Mouse (Mus musculus) CH12.LX (cell line): ENCODE data around the gene Dennd1a. TPM values are rescaled to one million over a fixed set of nuclear protein-coding genes. Genes with fewer than 3 reads are reported as not detected.

ENCODE experiments used
- DNase-seq: peaks from one replicate; pipeline ENCODE4 v3.0.0-alpha.2; 2013; ENCODE audit errors: extremely low read depth
- H3K27ac ChIP-seq: 2 replicates; pipeline ENCODE4 v1.5.1; 2012; ENCODE audit warnings: low read depth, mild to moderate bottlenecking, control low read depth, moderate library complexity; ENCODE audit not compliant: insufficient read depth
- H3K27me3 ChIP-seq: replicated peaks from 2 replicates; pipeline ENCODE3; 2012; ENCODE audit warnings: inconsistent platforms
- H3K36me3 ChIP-seq, 2 experiments: replicated peaks in 1 of 2; 2 replicates each; pipeline versions ENCODE3 to v1.6.1; 2012; ENCODE audit warnings: inconsistent platforms in 1 of 2, low read length in 1 of 2, mild to moderate bottlenecking in 1 of 2, mixed read lengths in 1 of 2, moderate library complexity in 1 of 2; ENCODE audit not compliant: control insufficient read depth in 1 of 2, insufficient read depth in 1 of 2
- H3K4me1 ChIP-seq, 2 experiments: 2 replicates each; pipeline ENCODE4 v1.6.1; 2012; ENCODE audit warnings: inconsistent platforms in 1 of 2, moderate library complexity in 1 of 2; ENCODE audit not compliant: insufficient read depth in 2 of 2, control insufficient read depth in 1 of 2
- H3K4me2 ChIP-seq: 2 replicates; pipeline ENCODE4 v1.6.1; 2012; ENCODE audit warnings: low read depth, mild to moderate bottlenecking, control low read depth; ENCODE audit not compliant: poor library complexity, insufficient read depth, severe bottlenecking
- H3K4me3 ChIP-seq, 3 experiments: fragments of 150-350 bp in 1 of 3; sonication (generic) in 1 of 3; replicated peaks in 1 of 3; 2 replicates each; pipeline versions ENCODE3 to v1.5.1; 2011 to 2012; ENCODE audit warnings: low read depth in 2 of 3, low read length in 2 of 3, mild to moderate bottlenecking in 2 of 3, moderate library complexity in 2 of 3, control low read depth in 1 of 3, improper control_type of control experiment in 1 of 3, inconsistent platforms in 1 of 3, mixed read lengths in 1 of 3; ENCODE audit not compliant: poor library complexity in 1 of 3
- H3K79me2 ChIP-seq: replicated peaks from 2 replicates; pipeline ENCODE4 v1.6.1; 2012; ENCODE audit warnings: mild to moderate bottlenecking, moderate library complexity; ENCODE audit not compliant: control insufficient read depth, poor library complexity, insufficient read depth, severe bottlenecking; ENCODE audit errors: extremely low read depth
- H3K9ac ChIP-seq: 2 replicates; pipeline ENCODE4 v1.6.1; 2012; ENCODE audit warnings: low read depth, mild to moderate bottlenecking, control low read depth, moderate library complexity; ENCODE audit not compliant: insufficient read depth
- H3K9me3 ChIP-seq: replicated peaks from 2 replicates; pipeline ENCODE3; 2012; ENCODE audit warnings: low read length, inconsistent platforms, mixed read lengths
- BHLHE40 ChIP-seq: IDR thresholded peaks from 2 replicates; pipeline ENCODE4 v1.6.1; 2011; ENCODE audit warnings: mild to moderate bottlenecking, low read depth, low read length, improper control_type of control experiment
- CHD1 ChIP-seq: IDR thresholded peaks from 2 replicates; pipeline ENCODE4 v1.6.1; 2012; ENCODE audit warnings: low read depth, low read length, improper control_type of control experiment, inconsistent platforms
- CHD2 ChIP-seq: IDR thresholded peaks from 2 replicates; pipeline ENCODE4 v1.6.1; 2011; ENCODE audit warnings: low read length, improper control_type of control experiment
- CTCF ChIP-seq, 2 experiments: IDR thresholded peaks in 1 of 2; conservative IDR thresholded peaks in 1 of 2; 2 replicates each; pipeline ENCODE4 v1.5.1; 2011 to 2012; ENCODE audit warnings: low read depth in 2 of 2, low read length in 2 of 2, improper control_type of control experiment in 1 of 2, inconsistent platforms in 1 of 2, mild to moderate bottlenecking in 1 of 2, moderate library complexity in 1 of 2
- E2F4 ChIP-seq: IDR thresholded peaks from 2 replicates; pipeline ENCODE4 v1.6.1; 2011; ENCODE audit warnings: low read depth, low read length, improper control_type of control experiment; ENCODE audit not compliant: insufficient replicate concordance
- ETS1 ChIP-seq: conservative IDR thresholded peaks from 2 replicates; pipeline ENCODE4 v1.6.1; 2012; ENCODE audit warnings: low read depth, mild to moderate bottlenecking, inconsistent platforms, low read length, improper control_type of control experiment, moderate library complexity
- GABPA ChIP-seq: IDR thresholded peaks from 2 replicates; pipeline ENCODE4 v1.6.1; 2012; ENCODE audit warnings: low read depth, low read length, improper control_type of control experiment, inconsistent platforms; ENCODE audit not compliant: insufficient replicate concordance
- IRF4 ChIP-seq: IDR thresholded peaks from 2 replicates; pipeline ENCODE4 v1.6.1; 2014; ENCODE audit warnings: low read depth, mild to moderate bottlenecking, inconsistent platforms, low read length, improper control_type of control experiment
- JUN ChIP-seq: IDR thresholded peaks from 2 replicates; pipeline ENCODE4 v1.6.1; 2011; ENCODE audit warnings: low read depth, mild to moderate bottlenecking, low read length, improper control_type of control experiment, moderate library complexity; ENCODE audit not compliant: insufficient read depth
- KAT2A ChIP-seq: IDR thresholded peaks from 2 replicates; pipeline ENCODE4 v1.6.1; 2012; ENCODE audit warnings: low read length, improper control_type of control experiment, inconsistent platforms; ENCODE audit not compliant: insufficient replicate concordance
- MAFK ChIP-seq: IDR thresholded peaks from 2 replicates; pipeline ENCODE4 v1.6.1; 2011; ENCODE audit warnings: low read length, improper control_type of control experiment; ENCODE audit not compliant: insufficient replicate concordance
- MEF2A ChIP-seq: IDR thresholded peaks from 2 replicates; pipeline ENCODE4 v1.6.1; 2014; ENCODE audit warnings: low read depth, mild to moderate bottlenecking, inconsistent platforms, low read length, improper control_type of control experiment, borderline replicate concordance
- PAX5 ChIP-seq: IDR thresholded peaks from 2 replicates; pipeline ENCODE4 v1.6.1; 2012; ENCODE audit warnings: low read length, inconsistent platforms, mixed read lengths
- POLR2AphosphoS2 ChIP-seq: IDR thresholded peaks from 2 replicates; pipeline ENCODE4 v1.6.1; 2011; ENCODE audit warnings: low read depth, low read length, improper control_type of control experiment
- RAD21 ChIP-seq: IDR thresholded peaks from 2 replicates; pipeline ENCODE4 v1.6.1; 2011; ENCODE audit warnings: low read depth, mild to moderate bottlenecking, low read length, improper control_type of control experiment, moderate library complexity
- RCOR1 ChIP-seq: conservative IDR thresholded peaks from 2 replicates; pipeline ENCODE4 v1.6.1; 2012; ENCODE audit warnings: low read depth, mild to moderate bottlenecking, inconsistent platforms, low read length, improper control_type of control experiment
- SIN3A ChIP-seq: IDR thresholded peaks from 2 replicates; pipeline ENCODE4 v1.6.1; 2012; ENCODE audit warnings: low read length, improper control_type of control experiment, inconsistent platforms
- SMC3 ChIP-seq: IDR thresholded peaks from 2 replicates; pipeline ENCODE4 v1.6.1; 2011; ENCODE audit warnings: low read depth, low read length, improper control_type of control experiment
- TBP ChIP-seq: conservative IDR thresholded peaks from 2 replicates; pipeline ENCODE4 v1.6.1; 2011; ENCODE audit warnings: low read depth, low read length, improper control_type of control experiment
- TCF12 ChIP-seq: IDR thresholded peaks from 2 replicates; pipeline ENCODE4 v1.6.1; 2014; ENCODE audit warnings: low read depth, mild to moderate bottlenecking, inconsistent platforms, low read length, improper control_type of control experiment
- UBTF ChIP-seq: IDR thresholded peaks from 2 replicates; pipeline ENCODE4 v1.6.1; 2012; ENCODE audit warnings: low read depth, mild to moderate bottlenecking, inconsistent platforms, low read length, improper control_type of control experiment, moderate library complexity
- USF1 ChIP-seq: IDR thresholded peaks from 2 replicates; pipeline ENCODE4 v1.6.1; 2014; ENCODE audit warnings: low read depth, mild to moderate bottlenecking, inconsistent platforms, low read length, improper control_type of control experiment
- ZKSCAN1 ChIP-seq: IDR thresholded peaks from 2 replicates; pipeline ENCODE4 v1.6.1; 2012; ENCODE audit warnings: low read depth, inconsistent platforms, low read length, improper control_type of control experiment, borderline replicate concordance
- ZNF384 ChIP-seq: IDR thresholded peaks from 2 replicates; pipeline ENCODE4 v1.6.1; 2012; ENCODE audit warnings: low read depth, low read length, improper control_type of control experiment, inconsistent platforms
- dilution Hi-C: fragments of 300-500 bp; cut with MboI; formaldehyde crosslinking; loops from 2 replicates; pipeline ENCODE4 v1.14.3; 2020; ENCODE audit warnings: low sequenced_read_pairs; ENCODE audit not compliant: extremely low pct_unique_long_range_greater_than_20kb, extremely low pct_ligation_motif_present
- in situ Hi-C: fragments of 300-500 bp; cut with MboI; formaldehyde crosslinking; loops from 3 replicates; pipeline ENCODE4 v1.14.3; 2019; ENCODE audit warnings: low sequenced_read_pairs, low pct_ligation_motif_present, low pct_unique_long_range_greater_than_20kb, mixed read lengths
- polyA plus RNA-seq: library from polyadenylated mRNA; unstranded; fragments of >175 nt; gene quantifications from 2 replicates; pipeline ENCODE4 v1.2.1, GENCODE M21; 2012; ENCODE audit warnings: low read depth; ENCODE audit not compliant: insufficient read length
- total RNA-seq, 2 experiments: library from RNA; depleted of rRNA; stranded (reverse); fragments of 300-350 nt in 1 of 2; fragments of >200 nt in 1 of 2; gene quantifications; 2 replicates each; pipeline ENCODE4 v1.2.3; 2012 to 2014

Dennd1a gene
- total and polyA plus RNA-seq, 3 experiments, result 2.7 to 7.3 (median 4.3) TPM

DNA sequence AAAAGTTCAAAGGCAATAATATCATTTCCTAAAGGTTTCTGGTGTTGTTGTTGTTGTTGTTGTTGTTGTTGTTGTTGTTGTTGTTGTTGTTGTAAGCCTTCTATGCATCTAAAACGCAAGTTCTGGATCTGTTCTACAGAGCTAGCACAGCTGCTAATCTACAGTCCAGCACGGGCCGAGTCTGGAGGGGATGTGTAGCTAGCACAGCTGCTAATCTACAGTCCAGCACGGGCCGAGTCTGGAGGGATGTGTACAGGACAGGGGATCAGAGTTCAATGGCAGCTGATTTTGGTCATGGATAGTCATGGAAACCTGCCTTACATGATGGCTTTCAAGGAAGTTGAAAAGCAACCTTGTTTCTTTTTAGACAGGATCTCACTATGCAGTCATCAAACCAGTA, 57.3 kb downstream of the Dennd1a start:
- H3K9ac ChIP-seq, result no peak overlapping the region
- H3K9me3 ChIP-seq, result no peaks in the 10 kb centered on the region
- no peaks in the 10 kb centered on the region for H3K27me3 ChIP-seq
- no peak for TF ChIP-seq BHLHE40
- no peak for TF ChIP-seq CHD2
- TF ChIP-seq CHD1, result no peak
- no peak for TF ChIP-seq ZNF384
- no peak for TF ChIP-seq MEF2A
- no peak for TF ChIP-seq JUN
- TF ChIP-seq TBP, result no peak
- TF ChIP-seq USF1, result no peak
- no peak for TF ChIP-seq ZKSCAN1
- TF ChIP-seq SIN3A, result no peak
- TF ChIP-seq ETS1, result no peak
- TF ChIP-seq KAT2A, result no peak
- DNase-seq, result no peak
- no peaks in the 10 kb centered on the region for H3K79me2 ChIP-seq
- no peak overlapping the region for H3K4me3 ChIP-seq
- H3K27ac ChIP-seq, result no peak overlapping the region
- no peak overlapping the region for H3K4me2 ChIP-seq
- H3K36me3 ChIP-seq, result peaks cover 0 to 3% of the 10 kb centered on the region in 2 experiments
- in situ Hi-C loops (no loop called here), dilution Hi-C loops (no loop called here)
- H3K4me1 ChIP-seq, result no peaks in the 10 kb centered on the region

DNA sequence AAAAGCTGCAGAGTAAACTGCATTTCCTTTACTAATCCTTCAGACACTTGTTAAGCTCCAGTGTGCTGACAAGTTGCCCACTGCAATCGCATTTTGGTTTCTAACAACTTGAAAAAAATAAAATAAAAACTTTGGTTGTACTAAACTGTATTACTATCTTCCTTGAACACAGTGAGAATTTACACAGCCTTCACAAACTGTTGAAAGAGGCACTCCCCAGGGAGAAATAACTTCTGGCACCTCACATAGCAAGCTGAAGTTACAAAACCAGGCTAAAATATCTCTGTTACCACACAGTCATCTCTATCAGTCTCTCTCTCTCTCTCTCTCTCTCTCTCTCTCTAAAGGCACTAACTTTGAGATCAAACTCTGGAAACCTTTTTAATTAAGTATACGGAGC, 63.4 kb downstream of the Dennd1a start:
- Histone ChIP-seq H3K27me3 (no peaks in the 10 kb centered on the region), H3K36me3 (peaks cover 0 to 3% of the 10 kb centered on the region in 2 experiments), H3K9me3 (no peaks in the 10 kb centered on the region), H3K4me2 (no peak overlapping the region), H3K9ac (no peak overlapping the region), H3K79me2 (no peaks in the 10 kb centered on the region), H3K27ac (no peak overlapping the region), H3K4me1 (peaks cover 0 to 23% of the 10 kb centered on the region in 2 experiments; a peak in 2 of 4 replicates), H3K4me3 (no peak overlapping the region)
- no peak for DNase-seq
- dilution Hi-C loops, result no loop called here
- in situ Hi-C loops, result no loop called here
- TF ChIP-seq SIN3A (no peak), MAFK (no peak), BHLHE40 (no peak), ETS1 (no peak), TCF12 (no peak), ZKSCAN1 (no peak), KAT2A (no peak), E2F4 (no peak), PAX5 (no peak), UBTF (no peak), RAD21 (no peak), POLR2AphosphoS2 (no peak), JUN (no peak), CHD2 (no peak), RCOR1 (no peak), CHD1 (no peak), SMC3 (no peak), IRF4 (no peak), CTCF (conservative IDR thresholded peaks at IDR 0.05 in 1 of 2, IDR thresholded peaks at IDR 0.05 in 1 of 2; ENCODE audit: low read depth in 2 of 2, low read length in 2 of 2) (no peak), GABPA (no peak)
